Mouse (Mus musculus) heart, adult 2 months (tissue): ENCODE measurements around the gene Extl2.

ENCODE experiments used
- CTCF ChIP-seq: fragments of 200-600 bp; IDR thresholded peaks from 2 replicates; pipeline ENCODE4 v1.8.1; 2022; ENCODE audit warnings: antibody characterized with exemption, mild to moderate bottlenecking, moderate library complexity
- POLR2A ChIP-seq: fragments of 200-500 bp; IDR thresholded peaks from 2 replicates; pipeline ENCODE4 v1.6.1; 2011; ENCODE audit warnings: mild to moderate bottlenecking, low read depth, low read length, control low read depth; ENCODE audit not compliant: insufficient read depth

GRCm38 (mm10) chr3:116018606-116019005 lies 11.3 kb downstream of the Extl2 start:
- TF ChIP-seq CTCF: no peak
- no peak for TF ChIP-seq POLR2A
